Mouse (Mus musculus) kidney, postnatal 14 days (tissue): ENCODE measurements around the gene Vmn1r169.
"Not testable (repeated sequence)": the region's sequence is repeated elsewhere in the genome, so short reads cannot be mapped to it uniquely, and the experiment has no call there.

ENCODE experiments used
- DNase-seq: peaks from one replicate; pipeline ENCODE4 v3.0.0; 2022; ENCODE audit warnings: mixed read lengths

Gene Vmn1r169

DNA sequence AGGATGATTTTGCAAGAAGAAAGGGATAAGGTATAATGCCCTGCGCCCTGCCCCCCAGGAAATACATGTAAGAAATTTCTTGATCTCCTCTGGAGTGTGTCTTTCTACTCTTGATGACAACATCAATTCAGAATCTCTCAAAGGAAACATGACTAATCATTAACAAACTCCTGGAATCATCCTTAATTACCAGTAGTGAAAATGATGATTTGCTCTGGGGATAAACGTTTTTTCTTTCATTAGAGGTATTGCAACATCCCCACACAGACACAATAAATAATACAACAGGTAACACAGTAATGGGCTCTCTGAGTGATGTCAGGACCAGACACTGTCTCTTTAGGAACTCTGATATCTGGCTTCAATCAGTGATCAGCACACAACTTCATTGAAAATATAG is at the start of gene Vmn1r169:
TSS of gene Vmn1r169 (plus strand) at position 301 of the 400 bp plus-strand sequence.
- DNase-seq, result not testable (repeated sequence)

GRCm38 (mm10) chr7:23539432-23539831 is 35.9 kb upstream of the Vmn1r169 start, which contains the start of gene Vmn1r168:
Gene Vmn1r168 (plus strand): TSS chr7:23539732.
- DNase-seq, result not testable (repeated sequence)

GRCm38 (mm10) chr7:23605875-23606274 is 30.5 kb downstream of the Vmn1r169 start, which contains the start of gene Vmn1r170:
Gene Vmn1r170 (plus strand): TSS chr7:23606175.
- not testable (repeated sequence) for DNase-seq
